Mouse (Mus musculus) right cerebral cortex, adult 18-20 months (tissue): ENCODE data around the gene Mipol1.
"Not testable (repeated sequence)": the region's sequence is repeated elsewhere in the genome, so short reads cannot be mapped to it uniquely, and the experiment has no call there.

Experiments
- DNase-seq: peaks from one replicate; pipeline ENCODE4 v3.0.0; 2022; ENCODE audit warnings: mixed read lengths

Mipol1 gene

GRCm38 (mm10) chr12:57428243-57428642 is 198.0 kb downstream of the Mipol1 start:
- DNase-seq = no peak

GRCm38 (mm10) chr12:57428767-57429166 is 198.5 kb downstream of the Mipol1 start:
- DNase-seq = no peak

GRCm38 (mm10) chr12:57436939-57437659 is 206.9 kb downstream of the Mipol1 start:
- not testable (repeated sequence) for DNase-seq

- DNase-seq = no peak
Observed at GRCm38 (mm10) chr12:57444281-57444903, 214.2 kb downstream of the Mipol1 start.

GRCm38 (mm10) chr12:57447331-57447730 is 217.1 kb downstream of the Mipol1 start:
- DNase-seq = no peak

GRCm38 (mm10) chr12:57449299-57449698 is 219.1 kb downstream of the Mipol1 start:
- no peak for DNase-seq

- no peak for DNase-seq
Observed at GRCm38 (mm10) chr12:57450017-57450583, 219.9 kb downstream of the Mipol1 start.

GRCm38 (mm10) chr12:57456911-57457310 is 226.7 kb downstream of the Mipol1 start:
- no peak for DNase-seq

GRCm38 (mm10) chr12:57457339-57457738 is 227.1 kb downstream of the Mipol1 start:
- DNase-seq = no peak

- DNase-seq = no peak
Observed at GRCm38 (mm10) chr12:57464520-57465334, 234.5 kb downstream of the Mipol1 start.

GRCm38 (mm10) chr12:57471786-57472185 is 241.6 kb downstream of the Mipol1 start:
- DNase-seq = no peak

GRCm38 (mm10) chr12:57476876-57477275 is 246.6 kb downstream of the Mipol1 start:
- DNase-seq = no peak

- DNase-seq = no peak
Observed at GRCm38 (mm10) chr12:57481823-57482222, 251.6 kb downstream of the Mipol1 start.

GRCm38 (mm10) chr12:57496347-57497119 is 266.3 kb downstream of the Mipol1 start:
- no peak for DNase-seq

- DNase-seq = no peak
Observed at GRCm38 (mm10) chr12:57500246-57500645, 270.0 kb downstream of the Mipol1 start.

- DNase-seq = no peak
Observed at GRCm38 (mm10) chr12:57505329-57505728, 275.1 kb downstream of the Mipol1 start.

GRCm38 (mm10) chr12:57508938-57509337 is 278.7 kb downstream of the Mipol1 start:
- DNase-seq = no peak

- no peak for DNase-seq
Observed at GRCm38 (mm10) chr12:57509726-57510125, 279.5 kb downstream of the Mipol1 start.

GRCm38 (mm10) chr12:57511127-57511526 is 280.9 kb downstream of the Mipol1 start:
- no peak for DNase-seq

GRCm38 (mm10) chr12:57511560-57511959 is 281.3 kb downstream of the Mipol1 start:
- no peak for DNase-seq

- no peak for DNase-seq
Observed at GRCm38 (mm10) chr12:57514552-57514951, 284.3 kb downstream of the Mipol1 start.

- no peak for DNase-seq
Observed at GRCm38 (mm10) chr12:57515702-57516377, 285.6 kb downstream of the Mipol1 start.
